Mouse (Mus musculus): ENCODE results near the gene Fyb. TPM values are rescaled to one million over a fixed set of nuclear protein-coding genes. Genes with fewer than 3 reads are reported as not detected.

The Fyb gene
- total and polyA plus RNA-seq, 3 experiments, result 41.2 to 482 (median 44.7) TPM

GRCm38 (mm10) chr15:6658081-6658480 is 135.4 kb downstream of the Fyb start:
- DNase-seq, result no peak

GRCm38 (mm10) chr15:6661951-6662350 is 139.3 kb downstream of the Fyb start:
- no peak for DNase-seq

GRCm38 (mm10) chr15:6663991-6664390 is 141.3 kb downstream of the Fyb start:
- no peak for DNase-seq

GRCm38 (mm10) chr15:6666072-6666471 is 143.4 kb downstream of the Fyb start:
- DNase-seq, result no peak

GRCm38 (mm10) chr15:6668793-6669437 is 146.3 kb downstream of the Fyb start:
- no peak for DNase-seq

- DNase-seq, result no peak
These were observed 155.8 kb downstream of the Fyb start for GRCm38 (mm10) chr15:6678479-6678878.

GRCm38 (mm10) chr15:6702164-6702563 is 179.5 kb downstream of the Fyb start:
- DNase-seq, result peak; percentile 35

GRCm38 (mm10) chr15:6705351-6705901 is 182.8 kb downstream of the Fyb start:
- DNase-seq, result no peak

GRCm38 (mm10) chr15:6707551-6707935 is 184.9 kb downstream of the Fyb start:
- peak; percentile 84 for DNase-seq

GRCm38 (mm10) chr15:6707936-6708525 is 185.4 kb downstream of the Fyb start, which contains the start of gene Rictor:
TSS of gene Rictor (plus strand) at chr15:6708379.
- peak; percentile 91 for DNase-seq

- DNase-seq, result peak; percentile 63
These were observed 186.1 kb downstream of the Fyb start for GRCm38 (mm10) chr15:6708526-6709441.

GRCm38 (mm10) chr15:6709618-6710017 is 187.0 kb downstream of the Fyb start:
- no peak for DNase-seq

GRCm38 (mm10) chr15:6710341-6710740 is 187.7 kb downstream of the Fyb start:
- DNase-seq, result no peak

GRCm38 (mm10) chr15:6711226-6711625 is 188.6 kb downstream of the Fyb start:
- DNase-seq, result no peak

Other genes starting within 250 kb of the Fyb start
- 100 to 1,000 TPM; 358 to 479 TPM for gene Dab2, start 223.1 kb upstream of the Fyb start, total RNA-seq (2021)
- gene Dab2, start 223.1 kb upstream of the Fyb start, polyA plus RNA-seq (2012; rRNA removed), result 127 and 180 TPM in 2 replicates
- gene C9, start 77.5 kb upstream of the Fyb start, total RNA-seq (2021), result 1 to 10 TPM in 1 of 2 experiments, not detected in 1; 1.6 TPM
- gene C9, start 77.5 kb upstream of the Fyb start, polyA plus RNA-seq (2012; rRNA removed), result not detected in 2 replicates
- gene Rictor, start 185.5 kb downstream of the Fyb start, total RNA-seq (2021), result 10 to 100 TPM; 18.0 to 28.5 TPM
- 2.3 and 2.9 TPM in 2 replicates for gene Rictor, start 185.5 kb downstream of the Fyb start, polyA plus RNA-seq (2012; rRNA removed)

Measured in adrenal gland, adult 2 months (tissue).